Mouse (Mus musculus): ENCODE measurements around the gene Ntn4. TPM values are rescaled to one million over a fixed set of nuclear protein-coding genes. Genes with fewer than 3 reads are reported as not detected.
A peak's percentile ranks its signal among the peaks of the same experiment; 100 is the strongest.

Ntn4 gene
- polyA plus RNA-seq, 1 experiment = 0.48 TPM

GRCm38 (mm10) chr10:93640953-93641820 is 706 bp downstream of the Ntn4 start:
- H3K79me3 ChIP-seq (ENCODE audit: low read depth) = no peaks in the 10 kb centered on the region
- TF ChIP-seq MYOD1 (IDR thresholded peaks at IDR 0.05; ENCODE audit: control insufficient read depth, insufficient read length, low read depth) (no peak), MAX (IDR thresholded peaks at IDR 0.05) (no peak), CEBPB (IDR thresholded peaks at IDR 0.05; ENCODE audit: low read depth) (no peak), CTCF (IDR thresholded peaks at IDR 0.05; ENCODE audit: control insufficient read depth, insufficient read depth, insufficient read length) (no peak), MYOG (IDR thresholded peaks at IDR 0.05; ENCODE audit: control insufficient read depth, extremely low read depth, insufficient read length) (no peak), USF1 (IDR thresholded peaks at IDR 0.05; ENCODE audit: low read depth) (no peak), FOSL1 (IDR thresholded peaks at IDR 0.05; ENCODE audit: insufficient read depth, low read length, poor library complexity, severe bottlenecking) (no peak)
- H3K79me2 ChIP-seq (ENCODE audit: control insufficient read depth, insufficient read depth) = no peaks in the 10 kb centered on the region
- no peaks in the 10 kb centered on the region for H3K27me3 ChIP-seq (ENCODE audit: control insufficient read depth, insufficient read depth, insufficient read length)
- H3ac ChIP-seq (ENCODE audit: control insufficient read depth, insufficient read length, low read depth) = peak overlapping the region; percentile 76
- no peaks in the 10 kb centered on the region for H3K36me3 ChIP-seq (ENCODE audit: control insufficient read depth, insufficient read depth)
- H3K4me3 ChIP-seq (ENCODE audit: insufficient read depth, poor library complexity, severe bottlenecking) = peak overlapping the region; percentile 31

DNA sequence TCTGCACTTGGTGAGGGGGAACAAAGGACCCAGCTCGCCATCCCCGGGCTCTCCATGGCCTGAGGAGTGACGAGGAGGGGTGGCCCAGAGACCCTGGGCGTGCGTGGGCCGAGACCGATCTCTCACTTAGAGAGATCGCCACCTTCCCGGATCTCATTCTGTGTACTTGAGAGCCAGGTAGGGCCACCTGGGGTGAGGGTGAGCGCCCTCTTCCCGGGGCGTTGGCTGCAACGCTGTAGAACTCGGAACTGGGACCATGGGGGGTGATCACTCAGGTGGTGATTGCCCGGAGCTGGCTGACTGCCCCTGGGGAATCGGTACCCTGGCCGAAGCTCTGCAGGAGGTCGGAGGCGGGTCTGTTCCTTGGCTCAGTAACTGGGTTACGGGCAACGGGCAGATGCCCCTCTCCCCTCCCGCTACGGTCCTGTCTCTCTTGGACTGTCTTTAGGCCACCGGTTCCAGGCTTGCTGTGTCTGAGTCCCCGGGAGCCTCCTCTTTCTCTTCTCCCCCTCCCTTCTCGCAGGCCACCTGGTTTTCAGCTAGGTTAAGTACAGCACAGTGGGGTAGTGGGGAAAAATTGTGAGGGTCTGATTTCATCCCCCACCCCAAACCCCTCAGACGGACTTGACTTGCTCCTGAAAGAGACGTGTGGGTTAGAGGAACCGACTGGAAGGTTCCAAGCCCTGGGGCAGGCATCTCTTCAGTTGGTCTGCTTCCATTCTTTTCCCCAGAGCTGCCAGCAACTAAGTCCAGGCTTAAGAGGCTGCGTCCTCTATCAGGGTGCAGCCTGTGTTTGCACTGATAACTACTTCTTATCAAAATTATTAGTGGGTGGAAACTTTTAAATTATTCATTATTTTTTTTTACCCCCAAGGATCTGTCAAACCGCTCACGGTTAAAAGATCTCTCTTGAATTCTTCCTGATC is 1.6 kb downstream of the Ntn4 start:
- no peaks in the 10 kb centered on the region for H3K36me3 ChIP-seq (ENCODE audit: control insufficient read depth, insufficient read depth)
- H3K79me3 ChIP-seq (ENCODE audit: low read depth) = no peaks in the 10 kb centered on the region
- no peaks in the 10 kb centered on the region for H3K27me3 ChIP-seq (ENCODE audit: control insufficient read depth, insufficient read depth, insufficient read length)
- no peaks in the 10 kb centered on the region for H3K79me2 ChIP-seq (ENCODE audit: control insufficient read depth, insufficient read depth)
- peak overlapping the region; percentile 45 for H3ac ChIP-seq (ENCODE audit: control insufficient read depth, insufficient read length, low read depth)
- no peak for TF ChIP-seq MAX (IDR thresholded peaks at IDR 0.05)
- H3K4me3 ChIP-seq (ENCODE audit: insufficient read depth, poor library complexity, severe bottlenecking) = peak overlapping the region; percentile 31

DNA sequence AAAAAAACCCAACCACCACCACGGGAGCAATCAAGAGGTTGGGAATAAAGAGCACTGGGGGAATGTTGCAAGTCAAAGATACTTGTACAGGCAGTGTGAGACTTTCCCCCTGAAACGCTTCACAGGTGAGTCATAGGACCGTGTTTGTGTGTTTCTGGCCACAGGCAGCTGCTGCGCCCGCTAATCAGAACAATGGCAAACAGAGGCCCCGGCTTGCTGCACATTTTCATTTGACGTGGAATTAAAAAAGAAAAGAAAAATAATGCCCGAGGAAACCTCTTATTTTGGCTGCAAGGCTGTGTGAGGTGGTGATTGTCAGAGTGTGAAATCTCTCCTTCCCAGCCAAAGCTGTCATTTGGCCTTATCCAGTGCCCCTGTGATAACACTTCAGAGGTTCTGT is 2.4 kb downstream of the Ntn4 start:
- TF ChIP-seq CEBPB (IDR thresholded peaks at IDR 0.05; ENCODE audit: low read depth) (peak; percentile 64), MYOD1 (IDR thresholded peaks at IDR 0.05; ENCODE audit: control insufficient read depth, insufficient read length, low read depth) (peak; percentile 78), FOSL1 (IDR thresholded peaks at IDR 0.05; ENCODE audit: insufficient read depth, low read length, poor library complexity, severe bottlenecking) (no peak)
- Histone ChIP-seq H3K4me3 (ENCODE audit: insufficient read depth, poor library complexity, severe bottlenecking) (no peak overlapping the region), H3K36me3 (ENCODE audit: control insufficient read depth, insufficient read depth) (no peaks in the 10 kb centered on the region), H3K79me2 (ENCODE audit: control insufficient read depth, insufficient read depth) (no peaks in the 10 kb centered on the region), H3K27me3 (ENCODE audit: control insufficient read depth, insufficient read depth, insufficient read length) (no peaks in the 10 kb centered on the region), H3K79me3 (ENCODE audit: low read depth) (no peaks in the 10 kb centered on the region), H3ac (ENCODE audit: control insufficient read depth, insufficient read length, low read depth) (no peak overlapping the region)

DNA sequence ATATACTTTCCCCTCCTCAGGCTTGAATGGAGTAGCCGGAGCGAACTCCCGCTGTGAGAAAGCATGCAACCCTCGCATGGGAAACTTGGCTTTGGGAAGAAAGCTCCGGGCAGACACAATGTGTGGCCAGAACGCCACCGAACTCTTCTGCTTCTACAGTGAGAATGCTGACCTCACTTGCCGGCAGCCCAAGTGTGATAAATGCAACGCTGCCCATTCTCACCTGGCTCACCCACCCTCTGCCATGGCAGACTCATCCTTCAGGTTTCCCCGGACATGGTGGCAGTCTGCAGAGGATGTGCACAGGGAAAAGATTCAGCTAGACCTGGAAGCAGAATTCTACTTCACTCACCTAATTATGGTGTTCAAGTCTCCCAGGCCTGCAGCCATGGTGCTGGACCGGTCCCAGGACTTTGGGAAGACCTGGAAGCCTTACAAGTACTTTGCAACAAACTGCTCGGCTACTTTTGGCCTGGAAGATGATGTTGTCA is 4.0 kb downstream of the Ntn4 start:
- TF ChIP-seq CTCF (IDR thresholded peaks at IDR 0.05; ENCODE audit: control insufficient read depth, insufficient read depth, insufficient read length) (no peak), MAX (IDR thresholded peaks at IDR 0.05) (no peak), FOSL1 (IDR thresholded peaks at IDR 0.05; ENCODE audit: insufficient read depth, low read length, poor library complexity, severe bottlenecking) (no peak), MYOD1 (IDR thresholded peaks at IDR 0.05; ENCODE audit: control insufficient read depth, insufficient read length, low read depth) (no peak), USF1 (IDR thresholded peaks at IDR 0.05; ENCODE audit: low read depth) (no peak), MYOG (IDR thresholded peaks at IDR 0.05; ENCODE audit: control insufficient read depth, extremely low read depth, insufficient read length) (no peak), CEBPB (IDR thresholded peaks at IDR 0.05; ENCODE audit: low read depth) (no peak)
- Histone ChIP-seq H3K79me3 (ENCODE audit: low read depth) (no peaks in the 10 kb centered on the region), H3K79me2 (ENCODE audit: control insufficient read depth, insufficient read depth) (no peaks in the 10 kb centered on the region), H3K4me3 (ENCODE audit: insufficient read depth, poor library complexity, severe bottlenecking) (no peak overlapping the region), H3ac (ENCODE audit: control insufficient read depth, insufficient read length, low read depth) (no peak overlapping the region), H3K36me3 (ENCODE audit: control insufficient read depth, insufficient read depth) (no peaks in the 10 kb centered on the region), H3K27me3 (ENCODE audit: control insufficient read depth, insufficient read depth, insufficient read length) (no peaks in the 10 kb centered on the region)

DNA sequence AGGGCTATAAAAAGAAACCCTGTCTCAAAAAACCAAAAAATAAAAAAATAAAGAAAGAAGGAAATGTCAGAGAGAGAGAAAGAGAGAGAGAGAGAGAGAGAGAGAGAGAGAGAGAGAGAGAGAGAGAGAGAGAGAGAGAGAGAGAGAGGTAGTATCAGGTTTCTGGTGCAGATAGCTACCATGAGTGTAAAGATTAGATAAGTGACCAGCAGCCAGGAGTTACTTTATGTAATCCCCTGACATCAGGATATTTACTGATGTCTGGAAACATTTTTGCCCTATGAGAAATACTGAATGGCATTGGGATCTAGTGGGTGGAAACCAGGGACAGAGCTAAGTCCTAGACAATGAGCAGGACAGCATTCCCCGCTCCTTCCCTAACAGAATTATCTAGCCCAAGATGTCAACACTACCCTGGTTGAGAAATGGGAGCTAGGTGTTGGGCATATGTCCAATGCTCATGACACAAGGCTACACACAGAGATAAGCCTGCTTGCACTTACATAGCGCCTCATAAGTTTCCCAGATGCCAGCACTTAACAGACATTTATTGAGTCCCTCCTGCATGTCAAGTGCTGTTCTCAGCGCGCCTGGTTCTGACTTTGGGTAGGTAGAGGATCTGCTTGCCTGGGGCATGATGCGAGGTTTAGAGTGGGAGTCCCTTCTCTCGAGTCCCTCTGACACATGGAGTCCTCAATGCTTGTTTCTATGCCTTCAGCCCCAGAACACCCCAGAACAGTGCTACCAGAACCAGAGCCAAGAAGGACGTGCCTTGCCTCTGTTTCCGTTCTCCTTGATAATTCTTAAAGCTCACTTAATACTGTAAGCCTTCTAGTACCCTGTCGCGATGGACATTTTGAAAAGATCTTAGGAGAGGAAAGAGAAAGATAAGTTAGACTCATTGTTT is 7.4 kb downstream of the Ntn4 start:
- H3K4me3 ChIP-seq (ENCODE audit: insufficient read depth, poor library complexity, severe bottlenecking) = no peak overlapping the region
- no peaks in the 10 kb centered on the region for H3K27me3 ChIP-seq (ENCODE audit: control insufficient read depth, insufficient read depth, insufficient read length)
- no peaks in the 10 kb centered on the region for H3K79me3 ChIP-seq (ENCODE audit: low read depth)
- H3K36me3 ChIP-seq (ENCODE audit: control insufficient read depth, insufficient read depth) = no peaks in the 10 kb centered on the region
- TF ChIP-seq MAX (IDR thresholded peaks at IDR 0.05) (no peak), MYOD1 (IDR thresholded peaks at IDR 0.05; ENCODE audit: control insufficient read depth, insufficient read length, low read depth) (peak; percentile 46), CEBPB (IDR thresholded peaks at IDR 0.05; ENCODE audit: low read depth) (no peak)
- no peaks in the 10 kb centered on the region for H3K79me2 ChIP-seq (ENCODE audit: control insufficient read depth, insufficient read depth)
- H3ac ChIP-seq (ENCODE audit: control insufficient read depth, insufficient read length, low read depth) = peak overlapping the region; percentile 11
